Mouse (Mus musculus): ENCODE results near the gene Zfp472. TPM values are rescaled to one million over a fixed set of nuclear protein-coding genes. Genes with fewer than 3 reads are reported as not detected.

Zfp472 gene
- total RNA-seq (2021), result 1 to 10 TPM; 4.5 to 6.6 TPM
- long read RNA-seq, experiment 1, transcript Zfp472-201 (4 exons, 2,376 nt), result major isoform, 8 of 8 reads
- long read RNA-seq, experiment 1, partial matches to known transcripts, result 0 of 8 reads
- long read RNA-seq, experiment 1, other reads (novel, unspliced or antisense), result 0 of 8 reads
- long read RNA-seq, experiment 2, partial matches to known transcripts, result 0 of 1 reads
- long read RNA-seq, experiment 2, other reads (novel, unspliced or antisense), result 0 of 1 reads

- DNase-seq, result peak; percentile 88 to 89
Observed at GRCm38 (mm10) chr17:32965623-32966290, at the start of gene Zfp472. Gene Zfp472, plus strand, starts transcription at chr17:32965814.

- DNase-seq, result no peak
Observed at GRCm38 (mm10) chr17:32916075-32916474, 49.5 kb upstream of the Zfp472 start.

- peak; percentile 87 to 90 for DNase-seq
Observed at GRCm38 (mm10) chr17:32917131-32917530, 48.5 kb upstream of the Zfp472 start, which contains the start of gene Cyp4f14. Gene Cyp4f14, minus strand, starts transcription at chr17:32917342.

- DNase-seq, result no peak
Observed at GRCm38 (mm10) chr17:32919123-32919522, 46.5 kb upstream of the Zfp472 start.

DNA sequence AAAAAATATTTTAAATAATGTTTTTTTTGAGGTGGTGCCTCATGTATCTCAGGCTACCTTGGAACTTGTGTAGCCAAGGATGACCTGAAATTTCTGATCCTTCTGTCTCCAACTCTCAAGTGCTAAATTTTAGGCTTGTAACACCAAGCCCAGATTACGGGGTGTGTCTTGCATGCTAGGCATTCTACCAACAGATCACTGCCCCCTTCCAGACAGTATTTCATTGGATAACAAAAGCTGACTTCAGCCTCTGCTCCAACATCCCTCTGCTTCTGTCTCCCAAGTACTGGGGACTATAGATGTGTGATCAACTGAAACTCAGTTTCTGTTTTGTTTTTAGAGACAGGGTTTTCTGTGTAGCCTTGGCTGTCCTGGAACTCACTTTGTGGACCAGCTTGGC lies 41.9 kb upstream of the Zfp472 start:
- DNase-seq, result no peak

DNA sequence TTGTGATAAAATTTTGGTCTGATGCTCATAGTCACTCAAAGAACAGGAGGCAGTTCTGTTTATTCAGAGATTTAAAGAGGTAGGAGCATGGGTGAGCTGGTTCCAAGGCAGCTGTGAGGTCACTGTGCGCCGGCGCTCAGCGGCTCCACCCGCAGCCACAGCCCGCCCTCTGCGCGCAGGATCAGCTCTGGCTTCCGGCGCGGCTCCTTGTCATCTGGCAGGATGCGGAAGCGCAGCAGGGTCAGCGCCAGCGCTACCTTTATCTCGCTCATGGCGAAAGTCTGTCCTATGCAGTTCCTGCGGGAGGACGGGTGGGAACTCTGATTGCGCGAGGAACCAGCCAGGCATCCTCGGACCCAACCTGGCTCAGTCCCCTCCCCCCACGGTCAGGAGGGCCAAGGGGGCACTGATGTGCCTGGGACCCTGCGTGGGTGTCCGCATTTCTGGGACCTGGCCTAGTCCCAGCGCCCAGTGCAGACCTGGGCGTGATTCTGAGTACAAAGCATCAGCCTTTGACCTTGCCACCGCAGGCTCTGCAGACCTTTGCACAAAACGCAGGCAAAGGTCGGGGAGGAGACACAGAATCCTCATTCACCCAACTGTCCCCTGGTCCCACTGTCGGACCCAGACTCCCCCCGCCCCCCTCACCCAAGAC lies 40.8 kb upstream of the Zfp472 start:
- peak; percentile 85 to 88 for DNase-seq

GRCm38 (mm10) chr17:32927803-32928202 lies 37.8 kb upstream of the Zfp472 start:
- DNase-seq, result no peak

DNA sequence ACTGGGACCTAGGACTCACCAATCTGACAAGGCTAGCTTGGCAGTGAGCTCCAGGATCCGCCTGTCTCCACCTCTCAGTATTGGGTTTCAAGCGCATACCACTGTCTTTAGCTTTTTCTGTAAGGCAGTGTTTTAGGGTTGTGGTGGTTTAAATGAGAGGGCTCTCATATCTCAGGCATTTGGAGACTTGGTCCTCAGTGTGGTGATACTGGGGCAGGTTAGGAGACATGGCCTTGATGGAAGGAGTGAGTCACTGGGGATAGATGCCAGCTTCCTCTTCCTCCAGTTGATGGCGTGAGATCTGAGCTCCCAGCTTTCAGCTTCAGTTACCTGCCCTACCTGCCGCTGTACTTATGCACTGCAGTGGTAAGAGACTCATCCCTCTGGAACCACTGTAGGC lies 25.8 kb upstream of the Zfp472 start:
- peak; percentile 23 to 30 for DNase-seq

- no peak for DNase-seq
Observed at GRCm38 (mm10) chr17:32943661-32944060, 22.0 kb upstream of the Zfp472 start.

DNA sequence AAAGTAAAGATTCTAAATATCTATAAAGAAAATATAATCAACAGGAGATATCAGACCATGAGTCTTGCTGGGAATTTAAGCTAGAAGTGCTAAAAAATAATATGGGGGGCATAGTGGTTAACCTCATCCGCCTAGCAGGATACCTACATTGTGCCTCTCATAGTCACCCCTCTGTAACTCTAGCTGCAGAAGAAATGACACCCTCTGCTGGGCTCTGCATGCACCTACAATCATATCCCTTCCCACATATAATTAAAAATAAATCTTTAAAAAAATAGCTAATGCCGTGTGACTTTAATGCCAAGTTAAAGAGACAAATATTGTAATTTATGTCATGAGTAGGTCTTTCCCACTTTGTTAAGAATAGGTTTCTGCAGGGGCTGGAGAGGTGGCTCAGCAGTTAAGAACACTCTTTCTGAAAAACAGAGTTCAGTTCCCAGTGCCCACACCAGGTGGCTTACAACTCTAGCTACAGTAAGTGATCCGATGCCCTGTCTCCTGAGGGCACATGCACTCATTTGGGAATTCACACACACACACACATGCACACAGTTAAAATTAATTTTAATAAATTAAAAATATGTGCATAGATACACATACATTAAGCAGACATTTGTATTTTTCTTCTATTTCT lies 21.1 kb upstream of the Zfp472 start:
- DNase-seq, result no peak

GRCm38 (mm10) chr17:32946716-32947115 lies 18.9 kb upstream of the Zfp472 start:
- peak in 1 of 2 experiments; percentile 20 for DNase-seq

DNA sequence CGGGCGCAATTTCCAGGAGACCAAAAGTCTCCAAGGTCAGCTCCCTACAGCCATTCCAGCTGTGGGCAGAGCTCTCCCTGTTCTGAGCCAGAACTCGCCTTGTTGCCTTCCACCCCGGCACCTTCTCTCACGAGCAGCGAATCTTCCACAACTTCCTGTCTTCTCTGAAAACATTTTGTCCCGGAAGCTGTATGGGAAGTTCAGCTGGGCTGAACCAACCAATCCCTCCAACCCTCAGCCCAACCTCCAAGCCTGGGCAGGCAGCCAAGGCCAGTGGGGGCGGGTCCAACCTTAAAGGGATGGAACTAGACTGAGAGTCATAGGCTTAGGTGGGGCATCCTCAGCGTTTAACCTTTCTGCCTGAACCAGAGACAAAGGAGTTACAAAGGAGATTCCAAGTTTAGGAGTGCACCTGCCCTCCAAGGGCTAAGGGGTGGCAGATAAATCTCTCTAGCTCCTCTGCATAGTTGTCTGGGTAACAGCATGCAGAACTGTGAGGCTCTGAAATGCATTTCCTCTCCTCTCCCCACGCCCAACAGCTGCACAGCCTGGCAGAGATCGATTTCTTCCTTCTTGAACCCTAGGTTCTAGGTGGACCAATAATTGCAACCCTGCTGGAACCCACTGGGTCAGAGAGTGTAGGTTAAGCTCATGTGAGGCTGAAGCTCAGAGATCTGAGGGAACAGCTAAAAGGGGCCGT lies 18.2 kb upstream of the Zfp472 start, which contains the start of gene Cyp4f13:
Gene Cyp4f13, minus strand, starts transcription at position 188 of the 700 bp plus-strand sequence.
- DNase-seq, result peak; percentile 100

DNA sequence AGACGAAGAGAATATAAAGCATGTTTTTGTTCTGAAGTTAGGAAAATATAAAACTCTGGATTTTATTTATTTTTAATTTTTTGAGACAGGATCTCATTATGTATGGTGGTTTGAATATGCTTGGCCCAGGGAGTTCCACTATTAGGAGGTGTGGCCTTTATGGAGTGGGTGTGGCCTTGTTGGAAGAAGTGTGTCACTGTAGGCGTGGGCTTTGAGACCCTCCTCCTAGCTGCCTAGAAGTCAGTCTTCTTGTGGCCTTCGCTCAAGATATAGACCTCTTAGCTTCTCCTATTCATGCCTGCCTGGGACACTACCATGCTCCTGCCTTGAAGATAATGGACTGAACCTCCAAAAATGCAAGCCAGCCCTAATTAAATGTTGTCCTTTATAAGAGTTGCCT lies 15.5 kb upstream of the Zfp472 start:
- no peak for DNase-seq

- DNase-seq, result no peak
Observed at GRCm38 (mm10) chr17:32951006-32951405, 14.6 kb upstream of the Zfp472 start.

DNA sequence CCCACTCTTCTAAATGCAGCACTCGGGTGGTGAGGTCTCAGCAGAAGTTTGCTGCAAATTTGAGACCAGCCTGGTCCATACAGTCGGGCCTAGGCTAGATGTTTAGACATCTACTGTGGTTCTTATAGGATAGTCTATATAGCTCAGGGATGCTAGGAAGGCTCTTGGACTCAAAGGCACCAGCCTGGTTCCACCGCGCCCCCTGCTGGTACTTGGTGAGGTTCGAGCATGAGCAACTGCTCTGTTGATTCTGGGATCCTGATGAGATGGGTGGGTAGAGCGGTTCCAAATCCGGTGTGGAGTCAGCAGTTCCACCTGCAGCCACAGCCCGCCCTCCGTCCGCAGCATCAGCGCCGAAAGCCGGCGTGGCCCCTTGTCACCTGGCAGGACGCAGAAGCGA lies 14.2 kb upstream of the Zfp472 start:
- peak; percentile 91 to 93 for DNase-seq

- DNase-seq, result peak; percentile 17 to 19
Observed at GRCm38 (mm10) chr17:32965253-32965622, 376 bp upstream of the Zfp472 start.

DNA sequence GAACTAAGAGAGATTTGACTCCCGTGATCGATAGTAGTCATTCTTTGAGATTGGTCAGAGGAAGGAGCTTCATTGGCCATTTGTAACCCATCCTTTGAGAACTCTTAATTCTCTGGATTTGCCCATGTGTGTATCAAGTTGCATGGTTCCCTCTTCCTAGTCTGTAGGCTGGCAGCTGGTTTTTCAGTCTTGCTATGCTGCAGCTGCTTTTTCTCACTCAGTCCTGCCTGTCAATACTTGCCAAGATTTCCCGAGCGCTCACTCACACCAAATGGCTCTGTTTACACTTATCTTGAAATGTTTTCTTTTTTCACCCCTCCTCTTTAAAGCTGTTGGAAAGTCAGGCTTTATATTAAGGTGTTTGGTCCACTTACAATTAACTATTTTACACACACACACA lies 15.7 kb downstream of the Zfp472 start:
- no peak for DNase-seq

GRCm38 (mm10) chr17:32986301-32986700 lies 20.7 kb downstream of the Zfp472 start:
- no peak for DNase-seq

DNA sequence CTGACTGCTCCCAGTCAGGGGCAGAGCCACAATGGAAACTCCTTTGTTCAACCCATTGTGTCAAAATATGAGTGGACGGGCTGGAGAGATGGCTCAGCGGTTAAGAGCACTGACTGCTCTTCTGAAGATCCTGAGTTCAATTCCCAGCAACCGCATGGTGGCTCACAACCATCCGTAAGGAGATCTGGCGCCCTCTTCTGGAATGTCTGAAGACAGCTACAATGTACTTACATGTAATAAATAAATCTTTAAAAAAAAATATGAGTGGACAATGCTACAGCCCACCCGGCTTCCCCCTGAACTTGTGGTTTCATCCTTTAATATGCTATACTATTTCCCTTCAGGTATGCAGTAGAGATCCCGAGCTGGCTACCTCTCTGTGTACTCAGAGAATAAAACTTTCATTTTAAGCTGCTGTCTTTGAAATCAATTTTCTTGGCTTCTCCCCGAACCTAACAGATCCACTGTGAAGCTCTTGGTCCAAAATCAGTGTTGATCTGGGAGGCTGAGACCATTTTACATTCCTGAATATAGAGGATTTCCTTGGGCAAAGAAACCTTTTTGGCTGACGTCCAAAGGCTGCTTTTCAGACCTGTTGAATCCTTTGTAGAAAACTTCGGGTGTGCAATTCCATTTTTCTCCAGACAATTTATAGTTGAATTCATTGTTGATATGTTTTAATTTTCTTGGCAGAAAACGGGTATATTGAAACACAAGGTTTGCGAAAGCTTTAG lies 26.5 kb downstream of the Zfp472 start:
- peak in 1 of 2 experiments; percentile 29 for DNase-seq

- DNase-seq, result peak; percentile 80 to 84
Observed at GRCm38 (mm10) chr17:32992699-32993474, 27.3 kb downstream of the Zfp472 start, which contains the start of gene Zfp952. Gene Zfp952, plus strand, starts transcription at chr17:32993129.

Measured in adrenal gland, postnatal 36 days (tissue).